Mouse (Mus musculus) heart, postnatal 4 days (tissue): Measurements from ENCODE around the gene Acr. TPM values are rescaled to one million over a fixed set of nuclear protein-coding genes. Genes with fewer than 3 reads are reported as not detected.

Experiments used
- DNase-seq: peaks from one replicate; pipeline ENCODE4 v3.0.0; 2021
- total RNA-seq, 2 experiments: library from RNA; stranded (reverse); gene quantifications; 2 replicates each; pipeline ENCODE4 v1.2.3; 2021

The Acr gene
- total RNA-seq, 2 experiments from 2014 or later: 0.76 to 1.3 TPM

DNA sequence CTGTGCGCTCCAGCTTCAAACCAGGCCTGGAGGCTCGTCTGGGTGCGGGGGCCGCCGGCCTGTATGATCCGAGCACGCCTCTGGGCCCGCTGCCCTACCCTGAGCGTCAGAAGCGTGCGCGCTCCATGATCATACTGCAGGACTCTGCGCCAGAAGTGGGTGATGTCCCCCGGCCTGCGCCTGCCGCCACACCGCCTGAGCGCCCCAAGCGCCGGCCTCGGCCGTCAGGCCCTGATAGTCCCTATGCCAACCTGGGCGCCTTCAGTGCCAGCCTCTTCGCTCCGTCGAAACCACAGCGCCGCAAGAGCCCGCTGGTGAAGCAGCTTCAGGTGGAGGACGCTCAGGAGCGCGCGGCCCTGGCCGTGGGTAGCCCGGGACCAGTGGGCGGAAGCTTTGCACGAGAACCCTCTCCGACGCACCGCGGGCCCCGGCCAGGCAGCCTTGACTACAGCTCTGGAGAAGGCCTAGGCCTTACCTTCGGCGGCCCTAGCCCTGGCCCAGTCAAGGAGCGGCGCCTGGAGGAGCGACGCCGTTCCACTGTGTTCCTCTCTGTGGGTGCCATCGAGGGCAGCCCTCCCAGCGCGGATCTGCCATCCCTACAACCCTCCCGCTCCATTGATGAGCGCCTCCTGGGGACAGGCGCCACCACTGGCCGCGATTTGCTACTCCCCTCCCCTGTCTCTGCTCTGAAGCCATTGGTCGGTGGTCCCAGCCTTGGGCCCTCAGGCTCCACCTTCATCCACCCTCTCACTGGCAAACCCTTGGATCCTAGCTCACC is 20.1 kb upstream of the Acr start:
- DNase-seq: peak; percentile 36

DNA sequence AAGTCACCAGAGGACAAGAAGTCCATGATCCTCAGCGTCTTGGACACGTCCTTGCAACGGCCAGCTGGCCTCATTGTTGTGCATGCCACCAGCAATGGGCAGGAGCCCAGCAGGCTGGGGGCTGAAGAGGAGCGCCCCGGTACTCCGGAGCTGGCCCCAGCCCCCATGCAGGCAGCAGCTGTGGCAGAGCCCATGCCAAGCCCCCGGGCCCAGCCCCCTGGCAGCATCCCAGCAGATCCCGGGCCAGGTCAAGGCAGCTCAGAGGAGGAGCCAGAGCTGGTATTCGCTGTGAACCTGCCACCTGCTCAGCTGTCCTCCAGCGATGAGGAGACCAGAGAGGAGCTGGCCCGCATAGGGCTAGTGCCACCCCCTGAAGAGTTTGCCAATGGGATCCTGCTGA is 19.3 kb upstream of the Acr start:
- DNase-seq: peak; percentile 36

DNA sequence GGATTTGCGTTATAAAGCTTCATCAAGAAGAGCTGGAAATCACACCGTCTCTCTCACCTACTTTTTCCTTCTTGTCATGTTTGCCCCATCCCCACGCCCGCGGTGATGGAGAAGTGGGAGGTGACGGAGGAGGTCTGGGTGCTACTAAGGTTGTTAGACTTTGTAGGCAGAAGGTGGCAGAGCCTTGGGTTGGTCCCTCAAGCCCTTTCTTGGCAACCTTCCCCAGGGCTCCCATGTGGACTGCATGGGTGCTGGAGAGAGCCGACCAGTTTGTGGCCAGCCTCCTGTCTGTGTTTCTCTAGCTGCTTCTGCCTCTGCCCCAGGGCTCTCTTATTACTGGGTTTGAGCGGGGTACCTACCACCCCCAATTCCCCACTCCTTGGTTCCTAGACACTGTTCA is 17.6 kb upstream of the Acr start:
- no peak for DNase-seq

DNA sequence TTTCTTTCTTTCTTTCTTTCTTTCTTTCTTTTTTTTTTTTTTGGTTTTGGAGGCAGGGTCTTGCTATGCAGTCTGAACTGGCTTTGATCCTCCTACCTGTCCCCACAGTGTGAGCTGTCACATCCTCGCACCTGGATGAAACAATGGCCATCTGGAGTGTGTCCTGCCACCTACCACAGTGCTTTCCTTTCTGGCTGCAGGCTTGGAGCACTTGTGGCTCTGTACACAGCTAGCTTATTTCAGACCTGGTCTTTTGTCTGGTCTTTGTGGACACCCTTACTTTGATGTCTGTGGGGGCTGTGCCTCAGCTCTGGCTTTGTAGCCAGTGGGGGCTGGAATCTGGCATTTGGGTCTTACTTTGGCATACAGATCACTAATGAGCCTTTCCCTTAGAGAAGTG is 16.4 kb upstream of the Acr start:
- DNase-seq: no peak

DNA sequence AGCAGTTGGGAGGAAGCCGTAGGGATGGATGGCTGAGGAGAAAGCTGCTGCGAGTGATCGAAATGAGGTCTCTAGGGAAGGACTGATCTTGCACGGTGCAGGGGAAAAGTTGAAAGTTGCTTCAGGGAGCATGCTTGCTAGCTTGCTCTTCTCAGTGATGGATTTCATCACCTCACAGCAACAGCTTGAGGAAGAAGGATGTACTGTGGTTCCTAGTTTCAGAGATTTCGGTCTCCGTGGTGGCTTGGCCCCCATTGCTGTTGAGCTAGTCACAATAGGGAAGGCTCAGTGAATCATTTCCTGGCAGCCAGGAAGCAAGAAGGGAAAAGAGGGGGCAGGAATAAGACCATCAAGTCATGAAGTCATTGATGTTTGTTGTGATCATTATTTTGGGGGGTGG is 12.5 kb upstream of the Acr start:
- DNase-seq: no peak

DNA sequence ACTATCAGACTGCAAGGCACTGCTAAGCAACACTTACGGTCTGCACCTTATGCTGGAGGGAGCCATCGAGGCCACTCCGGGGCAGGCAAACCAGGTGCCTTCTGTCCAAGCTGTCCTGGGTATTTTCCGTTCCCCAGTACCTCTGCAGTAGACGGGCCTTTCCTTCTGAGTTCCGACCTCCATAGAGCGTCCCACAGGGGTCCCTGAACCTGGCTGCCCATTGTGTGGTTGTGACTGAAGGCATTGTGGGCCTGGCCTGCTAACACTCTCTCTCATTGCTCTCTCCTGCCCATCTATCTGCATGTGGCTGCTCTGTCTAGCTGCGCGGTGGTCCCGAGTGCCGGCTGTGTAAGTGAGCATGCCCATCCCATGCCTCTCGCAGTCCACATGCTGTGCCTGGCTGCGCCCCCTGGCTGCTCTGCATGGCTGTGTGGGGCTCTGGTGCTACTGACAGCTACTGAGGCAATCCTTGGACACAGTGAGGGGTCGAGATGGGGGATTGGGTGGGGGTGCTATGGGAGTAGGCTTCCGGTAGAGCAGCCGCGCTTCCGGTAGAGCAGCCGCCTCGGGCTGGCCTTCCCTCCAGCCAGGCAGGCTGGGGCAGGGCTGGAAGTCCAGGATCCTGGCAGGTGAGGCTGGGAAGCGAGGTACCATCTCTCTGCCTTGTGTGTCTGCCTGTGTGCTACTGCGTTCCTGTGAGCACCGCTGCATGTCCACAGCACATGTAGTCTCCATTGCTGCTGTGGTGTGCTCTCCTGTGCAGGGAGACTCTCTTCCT is 11.5 kb upstream of the Acr start:
- no peak for DNase-seq

DNA sequence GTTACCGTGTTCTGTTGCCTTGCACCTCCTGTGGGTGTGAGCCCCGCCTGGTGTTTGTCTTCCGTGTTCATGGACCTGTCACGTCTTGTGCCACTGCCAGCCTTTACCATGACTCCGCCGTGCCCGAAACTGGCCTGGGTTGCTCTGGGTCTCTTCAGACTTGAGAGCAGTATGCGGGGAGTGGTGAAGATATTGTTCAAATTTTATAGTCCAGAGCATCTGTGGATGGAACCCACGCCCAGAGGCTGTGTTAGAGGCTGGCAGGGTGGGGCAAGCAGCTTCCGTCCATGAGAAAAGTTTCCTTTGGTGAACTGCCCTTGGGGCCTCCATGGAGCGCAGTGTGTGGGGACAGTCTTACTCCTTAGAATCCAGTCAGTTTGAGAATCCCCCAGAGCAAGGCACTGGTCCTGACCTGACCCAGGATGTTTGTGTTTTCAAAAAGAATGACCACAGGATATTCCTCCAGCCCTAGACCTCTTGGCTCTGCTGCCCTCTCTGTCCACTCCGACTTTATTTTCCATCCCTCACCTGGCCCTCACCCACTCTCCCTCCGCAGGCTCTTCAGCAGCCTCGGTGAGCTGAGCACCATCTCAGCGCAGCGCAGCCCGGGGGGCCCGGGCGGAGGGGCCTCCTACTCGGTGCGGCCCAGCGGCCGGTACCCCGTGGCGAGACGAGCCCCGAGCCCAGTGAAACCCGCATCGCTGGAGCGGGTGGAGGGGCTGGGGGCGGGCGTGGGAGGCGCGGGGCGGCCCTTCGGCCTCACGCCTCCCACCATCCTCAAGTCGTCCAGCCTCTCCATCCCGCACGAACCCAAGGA is 10.7 kb upstream of the Acr start:
- DNase-seq: no peak

DNA sequence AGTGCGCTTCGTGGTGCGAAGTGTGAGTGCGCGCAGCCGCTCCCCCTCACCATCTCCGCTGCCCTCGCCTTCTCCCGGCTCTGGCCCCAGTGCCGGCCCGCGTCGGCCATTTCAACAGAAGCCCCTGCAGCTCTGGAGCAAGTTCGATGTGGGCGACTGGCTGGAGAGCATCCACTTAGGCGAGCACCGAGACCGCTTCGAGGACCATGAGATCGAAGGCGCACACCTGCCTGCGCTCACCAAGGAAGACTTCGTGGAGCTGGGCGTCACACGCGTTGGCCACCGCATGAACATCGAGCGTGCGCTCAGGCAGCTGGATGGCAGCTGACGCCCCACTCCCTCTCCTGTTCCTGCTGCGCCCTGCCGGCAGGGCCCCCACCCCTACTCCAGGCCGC is 10.1 kb upstream of the Acr start:
- no peak for DNase-seq

DNA sequence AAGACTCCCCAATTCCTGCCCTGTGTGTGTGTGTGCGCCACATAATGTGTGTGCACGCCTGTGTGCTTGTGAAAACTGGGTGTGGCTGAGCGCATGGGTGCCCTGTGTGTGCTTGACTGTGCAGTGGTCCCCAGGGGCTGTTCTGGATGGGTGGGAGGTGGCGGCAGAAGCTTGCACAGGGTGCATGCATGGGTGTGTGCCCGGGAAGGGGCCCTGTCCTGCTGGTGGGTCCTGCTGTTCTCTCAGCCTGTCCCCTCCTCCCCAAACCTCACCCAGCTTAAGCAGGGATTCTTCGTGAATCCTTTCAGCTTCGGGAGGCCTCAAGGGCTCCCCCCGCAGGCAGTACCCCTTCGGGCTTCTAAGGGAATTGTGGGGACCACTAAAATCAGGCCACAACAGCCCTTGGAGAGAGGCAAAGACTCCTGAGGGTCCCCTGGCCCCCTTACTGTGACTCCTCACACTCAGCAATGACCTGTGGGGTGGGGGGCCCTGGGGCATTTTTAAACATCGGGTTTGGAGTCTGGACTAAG is 8.9 kb upstream of the Acr start:
- no peak for DNase-seq

DNA sequence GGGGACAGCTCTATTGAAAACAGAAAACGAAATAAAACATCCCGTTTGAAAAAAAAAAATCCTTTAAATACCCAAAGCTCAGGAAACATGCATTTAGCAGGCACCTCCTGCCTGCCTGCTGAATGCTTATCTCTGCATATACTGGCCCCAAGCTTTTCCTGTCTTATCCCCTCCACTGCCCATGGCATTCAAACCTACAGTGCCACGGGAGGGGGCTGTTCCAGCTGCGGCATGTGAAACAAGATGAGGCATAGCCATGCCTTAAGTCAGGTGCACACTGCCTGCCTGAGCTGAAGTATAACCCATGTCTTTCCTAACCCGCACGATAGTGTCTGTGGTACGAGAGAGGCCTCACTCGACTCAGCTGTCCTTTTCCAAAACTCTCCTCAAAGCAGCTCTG is 4.0 kb downstream of the Acr start:
- no peak for DNase-seq

DNA sequence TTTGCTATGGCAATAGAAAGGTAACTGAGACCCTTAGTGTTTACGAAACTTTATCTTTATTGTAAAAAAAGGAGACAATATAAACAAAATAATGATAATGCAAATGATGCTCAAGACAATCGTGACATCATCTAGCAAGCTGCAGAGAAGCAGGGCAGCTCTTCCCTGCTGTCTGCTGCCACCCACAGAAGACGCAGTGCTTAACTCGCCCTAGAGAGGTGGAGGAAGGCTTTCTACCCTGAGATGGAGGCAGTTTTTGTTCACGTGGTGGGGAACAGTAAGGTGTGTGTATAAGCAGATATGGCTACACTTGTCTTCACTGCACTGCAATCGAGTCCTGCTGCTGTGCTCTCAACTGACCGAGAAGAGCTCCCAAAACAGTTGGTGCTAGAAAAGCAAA is 14.4 kb downstream of the Acr start:
- no peak for DNase-seq

DNA sequence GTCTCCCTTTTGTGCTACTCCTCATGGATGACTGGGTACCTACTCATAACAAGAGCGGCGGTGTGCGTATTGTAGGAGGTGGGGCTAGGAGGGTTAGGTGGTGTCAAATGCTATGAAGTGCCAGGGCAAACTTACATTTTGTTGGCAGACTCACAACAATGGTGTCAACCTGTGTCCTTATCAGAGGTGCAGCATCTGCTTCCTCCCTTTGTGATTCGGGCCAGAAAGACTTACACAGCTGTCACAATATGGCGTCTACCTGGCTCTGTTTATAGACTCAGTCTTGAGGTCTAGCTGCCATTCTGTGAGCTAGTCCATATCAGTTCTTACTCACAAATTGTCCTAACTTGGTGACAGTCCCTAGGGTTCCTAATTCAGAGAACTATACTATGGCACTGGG is 17.0 kb downstream of the Acr start:
- DNase-seq: peak; percentile 29

DNA sequence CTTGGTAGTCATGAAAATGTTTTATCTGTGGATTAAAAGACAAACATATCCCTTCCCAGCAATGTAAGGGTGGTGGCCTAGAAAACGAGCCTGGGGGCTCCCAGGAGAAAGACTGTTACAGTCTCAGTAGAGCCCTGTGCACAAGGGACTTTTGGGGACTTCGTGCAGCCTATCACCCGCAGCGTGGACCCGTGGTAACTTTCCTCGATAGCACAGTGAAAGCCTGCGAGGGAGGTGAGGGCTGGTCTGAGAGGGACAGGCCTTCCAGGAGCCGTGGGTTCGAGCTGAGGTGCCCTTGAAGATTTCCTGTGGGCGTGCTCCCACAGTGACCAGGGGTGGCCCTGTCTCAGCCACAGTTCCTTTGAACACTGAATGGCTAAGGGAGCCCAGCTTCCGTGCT is 17.5 kb downstream of the Acr start:
- DNase-seq: no peak

DNA sequence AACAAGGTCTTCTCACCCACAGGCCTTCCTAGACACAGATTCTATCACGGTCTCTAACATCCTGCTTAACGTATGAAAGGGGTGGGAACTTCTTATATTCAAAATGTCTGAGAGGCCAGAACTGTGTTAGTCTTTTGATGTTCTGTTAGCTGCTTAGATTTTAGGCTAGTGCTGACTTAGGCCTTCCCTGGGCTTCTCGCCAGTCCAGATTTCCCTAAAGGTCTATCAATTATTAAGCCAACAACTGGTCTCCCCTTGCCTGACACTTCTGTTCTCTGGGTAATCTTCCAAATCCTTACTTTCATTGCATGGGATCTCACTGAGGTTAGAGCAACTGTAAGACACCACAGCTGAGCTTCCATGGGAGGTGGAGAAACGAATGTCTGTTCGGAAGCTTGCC is 21.0 kb downstream of the Acr start:
- no peak for DNase-seq

DNA sequence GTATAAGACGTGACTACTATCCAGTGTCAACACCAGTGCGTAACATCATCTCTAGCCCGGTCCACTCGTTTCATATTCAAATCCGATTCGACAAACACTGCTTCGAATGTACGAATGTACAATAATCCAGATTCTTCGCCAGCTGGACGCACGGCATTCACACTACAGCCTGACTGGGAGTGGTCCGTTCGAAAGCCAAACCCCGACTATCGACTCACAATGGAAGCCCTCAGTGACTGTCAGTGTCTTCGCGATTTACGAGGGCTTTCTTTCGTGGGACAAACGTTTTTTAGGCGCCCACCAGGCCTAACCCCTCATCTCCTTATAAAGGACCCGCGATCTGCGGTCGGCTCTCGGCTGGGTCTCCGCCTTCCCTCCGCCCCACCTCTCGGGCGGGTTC is 23.2 kb downstream of the Acr start:
- no peak for DNase-seq

DNA sequence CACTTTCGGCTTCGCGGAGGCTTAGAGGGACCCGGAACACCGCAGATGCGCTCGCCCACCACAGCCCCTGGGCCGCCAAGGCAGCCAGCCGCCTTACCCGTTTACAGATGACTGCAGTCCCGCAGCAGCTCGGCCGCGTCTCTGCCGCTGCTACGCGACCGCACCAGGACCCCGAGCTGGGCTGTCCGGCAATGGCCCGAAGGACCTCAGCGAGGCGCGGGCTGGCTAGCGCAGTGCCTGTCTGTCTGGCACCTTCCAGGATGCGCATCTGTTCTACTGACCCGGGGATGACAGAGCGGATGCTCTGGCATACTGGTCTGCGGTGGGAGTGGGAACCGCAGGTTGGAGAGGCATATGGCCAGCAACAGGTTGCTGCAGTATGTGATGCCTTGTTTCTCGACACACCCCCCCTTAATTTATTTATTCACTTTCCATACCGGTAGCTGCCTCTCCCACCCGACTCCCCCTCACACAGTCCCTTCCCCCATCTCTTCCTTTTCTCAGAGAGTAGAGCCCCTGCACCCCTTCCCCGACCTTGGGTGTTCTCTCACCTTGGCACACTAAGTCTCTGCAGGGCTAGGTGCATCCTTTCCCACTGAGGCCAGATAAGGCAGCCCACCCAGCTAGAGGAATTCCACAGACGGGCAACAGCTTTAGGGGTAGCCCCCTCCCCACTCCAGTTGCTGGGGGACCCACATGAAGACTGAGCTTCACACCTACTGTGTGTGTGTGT is 23.8 kb downstream of the Acr start, which contains the start of gene Rabl2:
Rabl2 (minus strand) TSS at position 201 of the 733 bp plus-strand sequence.
- peak; percentile 92 for DNase-seq

DNA sequence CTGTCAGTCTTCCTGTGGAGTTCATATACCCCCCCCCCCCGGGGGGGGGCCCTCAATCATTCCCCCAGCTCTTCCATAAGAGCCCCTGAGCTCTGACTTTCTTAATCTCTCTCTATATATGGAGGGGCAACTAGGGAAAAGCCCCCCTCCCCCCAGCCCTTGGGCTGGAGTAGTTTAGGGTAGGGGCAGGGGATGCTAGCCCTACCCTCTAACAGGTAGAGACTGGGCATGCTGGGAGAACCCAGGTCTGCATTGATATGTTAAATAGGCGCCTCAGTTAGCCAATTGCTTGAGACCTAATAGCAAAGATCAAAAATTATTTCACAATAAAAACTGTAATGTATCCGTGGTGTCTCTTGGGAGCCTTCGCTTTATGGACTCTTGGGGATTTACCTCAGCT is 24.4 kb downstream of the Acr start:
- DNase-seq: no peak

DNA sequence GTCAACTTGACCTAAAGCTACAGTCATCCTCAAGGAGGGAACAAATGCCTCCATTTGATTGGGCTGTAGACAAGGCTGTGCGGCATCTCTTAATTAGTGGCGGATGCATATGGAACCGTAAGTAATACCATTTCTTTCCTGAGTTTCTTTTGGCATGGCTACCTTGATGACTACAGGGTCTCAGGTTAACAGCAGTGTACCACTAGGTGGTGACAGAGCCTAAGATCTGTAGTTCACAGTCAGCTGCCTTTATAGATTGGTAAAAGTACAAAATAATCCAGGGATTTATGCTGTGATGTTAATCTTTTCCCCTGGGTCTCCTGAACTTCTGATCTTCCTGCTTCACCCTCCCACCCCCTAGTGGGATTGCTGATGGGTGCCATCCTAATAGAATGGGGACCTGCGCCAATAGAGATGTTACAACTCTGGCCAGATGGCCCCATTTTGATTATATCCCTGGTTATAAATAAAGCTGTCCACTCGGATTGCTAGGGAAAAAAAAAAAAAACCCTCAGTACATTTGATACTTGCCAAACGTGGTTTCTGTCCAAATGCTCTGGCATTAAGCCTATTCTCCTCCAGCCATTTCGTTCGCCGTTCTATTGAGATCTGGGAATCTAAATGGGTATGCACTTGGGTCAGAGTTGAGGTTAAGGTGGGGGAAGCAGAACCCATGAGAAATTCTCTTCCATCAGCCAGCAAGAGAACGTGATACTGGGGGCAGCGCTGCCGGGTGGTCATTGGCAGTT is 37.9 kb downstream of the Acr start:
- no peak for DNase-seq

DNA sequence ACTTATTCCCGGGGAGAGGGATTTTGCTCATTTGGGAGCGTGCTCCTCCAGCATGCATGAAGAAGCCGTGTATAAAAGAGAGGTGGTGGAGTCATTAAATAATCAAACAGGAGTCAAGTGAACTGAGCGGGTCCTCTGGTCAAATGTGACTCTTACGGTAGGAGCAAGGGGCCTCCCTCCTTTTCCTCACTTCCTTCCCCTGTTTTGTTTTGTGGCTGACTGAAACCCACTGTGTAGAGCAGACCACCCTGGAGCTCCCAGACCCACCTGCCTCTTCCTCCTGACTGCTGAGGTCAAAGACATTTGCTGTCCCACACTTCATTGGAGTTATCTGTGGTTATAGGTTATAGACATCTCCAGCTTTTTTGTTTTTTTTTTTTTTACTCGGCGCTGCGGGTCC is 39.4 kb downstream of the Acr start:
- no peak for DNase-seq

DNA sequence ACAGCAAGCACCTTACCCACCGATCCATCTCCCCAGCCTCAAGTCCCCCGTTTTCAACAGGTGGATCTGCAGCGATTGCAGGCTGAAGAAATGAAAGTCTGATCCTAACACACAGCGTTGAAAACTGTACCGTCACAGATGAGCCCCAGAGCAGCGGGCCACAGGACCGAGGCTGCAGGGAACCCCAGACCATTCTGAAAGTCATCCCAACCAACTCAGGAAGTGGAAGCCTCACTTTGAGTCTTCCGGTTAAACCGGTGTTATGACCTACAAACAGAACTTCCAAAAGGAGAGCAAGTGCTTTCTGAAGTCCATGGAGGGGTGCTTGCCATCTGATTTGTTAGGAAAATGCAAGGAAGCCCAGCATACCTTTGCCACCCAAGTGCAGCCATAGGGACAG is 39.8 kb downstream of the Acr start:
- no peak for DNase-seq

DNA sequence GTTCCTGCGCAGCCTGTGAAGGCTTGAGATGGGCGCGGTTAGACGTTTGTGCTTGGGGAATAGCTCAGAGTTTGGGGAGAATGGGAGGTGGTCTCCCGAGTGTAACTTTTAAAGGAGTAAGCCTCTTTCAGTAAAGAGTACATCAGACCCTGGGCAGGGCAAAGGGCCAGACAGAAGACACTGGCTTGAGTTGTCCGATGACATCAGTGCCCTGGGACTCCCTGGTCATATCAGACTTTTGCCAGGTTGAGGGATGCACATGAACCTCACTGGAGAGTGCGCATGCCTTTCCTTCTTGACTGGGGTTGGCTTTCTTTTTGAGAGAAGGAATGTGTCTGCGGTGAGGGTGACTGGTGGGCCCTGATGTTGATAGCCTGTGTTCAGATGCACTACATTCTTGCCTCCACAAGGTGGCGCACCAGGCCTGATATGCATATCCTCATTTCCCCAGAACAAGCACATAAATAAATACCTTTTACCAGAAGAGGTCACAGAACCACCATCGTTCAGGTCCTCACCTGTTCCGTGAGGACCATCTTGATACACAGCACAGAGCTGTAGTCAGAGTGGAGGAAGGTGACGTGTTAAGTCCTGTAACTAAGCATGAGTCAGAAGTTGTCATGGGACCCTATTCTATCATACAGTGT is 54.3 kb downstream of the Acr start:
- DNase-seq: peak; percentile 30
